ENCODE assay signal across 8 mouse cellular contexts in genomic region chr2:102290041-102290440, GRCm38 (mm10).
DNase-seq lines count a peak whose midpoint lies in the region.

No protein-coding gene starts in this region.

- DNase-seq in gastrocnemius, adult 18-20 months (ENCODE audit: low spot score): peak; percentile 36
- DNase-seq in gastrocnemius, postnatal 25 days: no peak
- peak; percentile 49 for DNase-seq in MEL-GATA-1-ER (ENCODE audit: extremely low read depth, low read depth)
- DNase-seq in cerebellum, adult 9-10 months: peak; percentile 74
- DNase-seq in gastrocnemius, postnatal 10 days: peak; percentile 56
- DNase-seq in kidney, postnatal 25 days: peak; percentile 50 to 81
- DNase-seq in lung, postnatal 14 days: peak; percentile 77
- DNase-seq in right cerebral cortex, postnatal 14 days: peak; percentile 59
